Mouse (Mus musculus): ENCODE data around the gene Bcas1. TPM values are rescaled to one million over a fixed set of nuclear protein-coding genes. Genes with fewer than 3 reads are reported as not detected.

Gene Bcas1
- polyA plus RNA-seq, 1 experiment: 0.11 TPM

- H3K36me3 ChIP-seq (ENCODE audit: control insufficient read depth, insufficient read depth, low read length): no peaks in the 10 kb centered on the region
- TF ChIP-seq POLR2A (IDR thresholded peaks at IDR 0.05; ENCODE audit: low read depth, low read length) (no peak), CTCF (IDR thresholded peaks at IDR 0.05; ENCODE audit: extremely low read depth, insufficient read depth, insufficient read length, insufficient replicate concordance) (no peak)
- no peak overlapping the region; the same call in 1 of the 2 replicates for H3K4me3 ChIP-seq (ENCODE audit: extremely low read depth, insufficient read depth, insufficient read length)
- H3K27ac ChIP-seq (ENCODE audit: insufficient read depth, low read length): no peak overlapping the region; the same call in 1 of the 2 replicates
- 34% methylated on average over 19 of the region's 20 CpGs for WGBS
- H3K4me1 ChIP-seq (ENCODE audit: control insufficient read depth, insufficient read depth, insufficient read length): peaks cover 5% of the 10 kb centered on the region; the same call in 1 of the 2 replicates
- no peak for DNase-seq (ENCODE audit: low read depth in 1 of 2, low spot score in 2 of 2)
- H3K27me3 ChIP-seq (ENCODE audit: control insufficient read depth, insufficient read depth, low read length): no peaks in the 10 kb centered on the region
Observed at GRCm38 (mm10) chr2:170319533-170320463, 107.8 kb downstream of the Bcas1 start.

- H3K36me3 ChIP-seq (ENCODE audit: control insufficient read depth, insufficient read depth, low read length): no peaks in the 10 kb centered on the region
- peak overlapping the region; percentile 30; the same call in 1 of the 2 replicates for H3K4me3 ChIP-seq (ENCODE audit: extremely low read depth, insufficient read depth, insufficient read length)
- peaks cover 5% of the 10 kb centered on the region; the same call in 1 of the 2 replicates for H3K4me1 ChIP-seq (ENCODE audit: control insufficient read depth, insufficient read depth, insufficient read length)
- WGBS: 16% methylated on average over 25 of the region's 25 CpGs
- 0 out of 2 replicates have a peak overlapping the region, but pooled peaks have one; percentile 14 for H3K27ac ChIP-seq (ENCODE audit: insufficient read depth, low read length)
- peak; percentile 84 to 85 for DNase-seq (ENCODE audit: low read depth in 1 of 2, low spot score in 2 of 2)
- peak; percentile 80; the same call in 1 of the 2 replicates for TF ChIP-seq CTCF (IDR thresholded peaks at IDR 0.05; ENCODE audit: extremely low read depth, insufficient read depth, insufficient read length, insufficient replicate concordance)
- no peak for TF ChIP-seq POLR2A (IDR thresholded peaks at IDR 0.05; ENCODE audit: low read depth, low read length)
- no peaks in the 10 kb centered on the region for H3K27me3 ChIP-seq (ENCODE audit: control insufficient read depth, insufficient read depth, low read length)
Observed at GRCm38 (mm10) chr2:170318713-170319532, 108.7 kb downstream of the Bcas1 start.

- DNase-seq (ENCODE audit: low read depth in 1 of 2, low spot score in 2 of 2): no peak
- Histone ChIP-seq H3K4me3 (ENCODE audit: extremely low read depth, insufficient read depth, insufficient read length) (no peak overlapping the region), H3K36me3 (ENCODE audit: control insufficient read depth, insufficient read depth, low read length) (no peaks in the 10 kb centered on the region), H3K4me1 (ENCODE audit: control insufficient read depth, insufficient read depth, insufficient read length) (peaks cover 5% of the 10 kb centered on the region; the same call in 1 of the 2 replicates), H3K27me3 (ENCODE audit: control insufficient read depth, insufficient read depth, low read length) (no peaks in the 10 kb centered on the region), H3K27ac (ENCODE audit: insufficient read depth, low read length) (no peak overlapping the region)
- TF ChIP-seq CTCF (IDR thresholded peaks at IDR 0.05; ENCODE audit: extremely low read depth, insufficient read depth, insufficient read length, insufficient replicate concordance): no peak
- WGBS: 64% methylated on average over 4 of the region's 4 CpGs
Observed at GRCm38 (mm10) chr2:170316774-170317173, 110.9 kb downstream of the Bcas1 start.

GRCm38 (mm10) chr2:170316344-170316743, 111.3 kb downstream of the Bcas1 start:
- Histone ChIP-seq H3K4me3 (ENCODE audit: extremely low read depth, insufficient read depth, insufficient read length) (no peak overlapping the region), H3K4me1 (ENCODE audit: control insufficient read depth, insufficient read depth, insufficient read length) (peaks cover 5% of the 10 kb centered on the region; the same call in 1 of the 2 replicates), H3K36me3 (ENCODE audit: control insufficient read depth, insufficient read depth, low read length) (no peaks in the 10 kb centered on the region), H3K27me3 (ENCODE audit: control insufficient read depth, insufficient read depth, low read length) (no peaks in the 10 kb centered on the region), H3K27ac (ENCODE audit: insufficient read depth, low read length) (no peak overlapping the region)
- TF ChIP-seq POLR2A (IDR thresholded peaks at IDR 0.05; ENCODE audit: low read depth, low read length) (no peak), CTCF (IDR thresholded peaks at IDR 0.05; ENCODE audit: extremely low read depth, insufficient read depth, insufficient read length, insufficient replicate concordance) (no peak)
- WGBS: 75% methylated on average over 8 of the region's 8 CpGs
- no peak for DNase-seq (ENCODE audit: low read depth in 1 of 2, low spot score in 2 of 2)

- TF ChIP-seq CTCF (IDR thresholded peaks at IDR 0.05; ENCODE audit: extremely low read depth, insufficient read depth, insufficient read length, insufficient replicate concordance): no peak
- TF ChIP-seq POLR2A (IDR thresholded peaks at IDR 0.05; ENCODE audit: low read depth, low read length): no peak
- no peaks in the 10 kb centered on the region for H3K36me3 ChIP-seq (ENCODE audit: control insufficient read depth, insufficient read depth, low read length)
- 62% methylated on average over 6 of the region's 6 CpGs for WGBS
- no peak overlapping the region for H3K4me3 ChIP-seq (ENCODE audit: extremely low read depth, insufficient read depth, insufficient read length)
- no peak for DNase-seq (ENCODE audit: low read depth in 1 of 2, low spot score in 2 of 2)
- H3K27ac ChIP-seq (ENCODE audit: insufficient read depth, low read length): no peak overlapping the region
- peaks cover 10% of the 10 kb centered on the region; the same call in 1 of the 2 replicates for H3K4me1 ChIP-seq (ENCODE audit: control insufficient read depth, insufficient read depth, insufficient read length)
- no peaks in the 10 kb centered on the region for H3K27me3 ChIP-seq (ENCODE audit: control insufficient read depth, insufficient read depth, low read length)
Observed at GRCm38 (mm10) chr2:170310988-170311359, 116.7 kb downstream of the Bcas1 start.

- 82% methylated on average over 13 of the region's 13 CpGs for WGBS
- TF ChIP-seq CTCF (IDR thresholded peaks at IDR 0.05; ENCODE audit: extremely low read depth, insufficient read depth, insufficient read length, insufficient replicate concordance): no peak
- no peak for TF ChIP-seq POLR2A (IDR thresholded peaks at IDR 0.05; ENCODE audit: low read depth, low read length)
Observed at GRCm38 (mm10) chr2:170310310-170310987, 117.2 kb downstream of the Bcas1 start.

More at GRCm38 (mm10) chr2:170310310-170310987, 117.2 kb downstream of the Bcas1 start:
- Histone ChIP-seq H3K4me1 (ENCODE audit: control insufficient read depth, insufficient read depth, insufficient read length) (peaks cover 10% of the 10 kb centered on the region; the same call in 1 of the 2 replicates), H3K27me3 (ENCODE audit: control insufficient read depth, insufficient read depth, low read length) (no peaks in the 10 kb centered on the region), H3K36me3 (ENCODE audit: control insufficient read depth, insufficient read depth, low read length) (no peaks in the 10 kb centered on the region), H3K4me3 (ENCODE audit: extremely low read depth, insufficient read depth, insufficient read length) (no peak overlapping the region), H3K27ac (ENCODE audit: insufficient read depth, low read length) (no peak overlapping the region)
- DNase-seq (ENCODE audit: low read depth in 1 of 2, low spot score in 2 of 2): no peak
